Mouse (Mus musculus): ENCODE measurements at regions not wholly inside any gene's neighbourhood (a gene's known extent, or its start where the extent isn't known, plus 50 kb on each side); places are given as distances from the start of the nearest gene placed in this dataset.

GRCm38 (mm10) chr4:31583495-31583894 lies 380.4 kb upstream of the Map3k7 start:
- TF ChIP-seq CTCF (IDR thresholded peaks at IDR 0.05; ENCODE audit: extremely low read depth, insufficient read length, insufficient replicate concordance, low read depth, low read length): no peak
- no peak for TF ChIP-seq POLR2A (IDR thresholded peaks at IDR 0.05; ENCODE audit: low read depth, low read length)
